Mouse (Mus musculus) lung, postnatal 25 days (tissue): Measurements from ENCODE around the gene Gm45717.

Experiments
- DNase-seq: peaks from one replicate; pipeline ENCODE4 v3.0.0; 2022; ENCODE audit warnings: low spot score

Gm45717 gene

GRCm38 (mm10) chr7:140905642-140906081 lies 50.1 kb downstream of the Gm45717 start:
- DNase-seq, result no peak

GRCm38 (mm10) chr7:140903212-140903611 lies 52.5 kb downstream of the Gm45717 start:
- peak; percentile 78 for DNase-seq

- no peak for DNase-seq
Observed at GRCm38 (mm10) chr7:140902036-140902875, 53.5 kb downstream of the Gm45717 start.

GRCm38 (mm10) chr7:140900220-140900619 lies 55.5 kb downstream of the Gm45717 start, which contains the start of gene Cox8b:
TSS of gene Cox8b (minus strand) at chr7:140900446.
- no peak for DNase-seq
